Mouse (Mus musculus) urinary bladder, postnatal 25 days (tissue): ENCODE measurements around the gene Ncbp2.

Experiments used
- DNase-seq: peaks from one replicate; pipeline ENCODE4 v3.0.0; 2022; ENCODE audit warnings: low spot score

Ncbp2 gene

DNA sequence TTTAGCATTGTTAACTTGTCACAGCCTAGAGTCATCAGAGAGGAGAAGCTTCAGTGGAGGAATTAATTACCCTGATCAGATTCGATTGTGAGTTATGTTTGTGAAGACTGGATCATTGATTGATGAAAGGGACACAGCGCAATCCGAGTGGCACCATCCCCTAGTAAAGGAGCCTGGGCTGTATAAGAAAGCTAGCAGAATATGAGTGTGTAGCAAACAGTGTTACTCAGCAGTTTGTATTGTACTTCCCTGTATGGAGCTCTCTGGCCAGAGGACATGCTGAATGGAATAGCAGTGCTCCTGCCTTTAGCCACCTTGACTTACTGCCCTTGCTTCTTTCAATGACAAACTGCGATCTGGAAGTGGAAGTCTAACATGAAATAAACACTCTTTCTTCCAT lies 62.0 kb downstream of the Ncbp2 start:
- DNase-seq: no peak
